Mouse (Mus musculus) testis, postnatal 14 days (tissue): ENCODE measurements around the gene Isg15.

Source experiments
- DNase-seq: peaks from one replicate; pipeline ENCODE4 v3.0.0; 2021; ENCODE audit warnings: low spot score

The Isg15 gene

DNA sequence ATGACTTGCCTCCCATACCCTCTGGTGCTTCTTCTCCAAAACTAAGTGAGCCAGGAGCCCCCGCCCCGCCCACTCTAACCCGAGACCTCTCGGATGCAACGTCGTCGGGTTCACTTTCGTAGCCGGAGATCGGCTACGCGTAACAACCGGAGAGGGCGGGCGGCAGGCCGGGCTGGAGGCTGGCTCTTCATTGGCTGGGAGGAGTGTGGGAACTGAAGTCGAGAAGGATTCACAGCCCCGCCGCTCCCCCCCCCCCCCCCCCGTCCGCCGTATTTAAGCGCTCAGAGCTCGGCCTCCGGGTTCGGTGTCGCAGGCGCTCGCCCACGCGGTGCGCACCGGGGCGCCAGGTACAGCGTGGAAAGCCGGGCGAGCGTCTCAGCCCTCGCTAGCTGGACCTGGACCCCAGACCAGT is 2.4 kb upstream of the Isg15 start, which contains the start of gene AW011738:
TSS of gene AW011738 (plus strand) at position 304 of the 412 bp plus-strand sequence.
- DNase-seq, result no peak

DNA sequence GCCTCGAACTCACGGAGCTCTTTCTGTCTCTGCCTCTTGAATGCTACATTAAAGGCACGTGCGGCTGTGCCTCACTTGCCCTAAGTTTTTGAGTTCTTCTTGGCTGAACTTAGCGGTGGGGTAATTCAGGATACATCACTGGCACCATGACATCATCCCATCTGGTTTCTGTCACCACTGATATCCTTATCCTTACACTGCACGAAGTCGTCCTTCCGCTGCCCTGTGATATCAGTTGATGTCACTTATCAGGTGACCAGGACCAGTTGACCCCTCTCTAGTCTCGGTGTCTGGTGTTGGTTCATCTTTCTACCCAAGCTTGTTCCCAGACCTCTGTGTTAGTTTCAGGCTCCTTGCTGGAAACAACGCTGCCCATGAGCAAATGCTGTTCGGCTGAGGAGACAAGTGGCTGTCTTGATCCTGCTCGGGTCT is 1.9 kb upstream of the Isg15 start:
- no peak for DNase-seq

DNA sequence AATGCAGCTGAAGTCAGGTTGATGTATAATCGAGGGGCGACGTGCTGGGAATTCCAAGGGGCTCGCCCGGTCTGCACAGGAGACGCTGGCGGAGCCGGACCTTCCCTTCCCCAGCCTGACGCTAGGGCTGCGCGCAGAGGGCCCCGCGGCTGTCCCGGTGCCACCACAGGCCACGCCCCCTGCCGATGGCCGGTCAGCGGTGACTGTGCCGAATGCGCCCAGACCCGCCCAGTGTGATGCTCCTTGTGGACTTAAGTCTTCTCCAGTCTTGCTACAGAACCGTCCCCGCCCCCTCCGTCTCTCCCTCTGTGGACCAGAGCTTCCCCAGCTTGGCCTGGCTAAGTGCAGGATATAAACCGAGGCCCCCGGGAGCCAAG is 2.8 kb downstream of the Isg15 start:
- DNase-seq, result peak; percentile 76

DNA sequence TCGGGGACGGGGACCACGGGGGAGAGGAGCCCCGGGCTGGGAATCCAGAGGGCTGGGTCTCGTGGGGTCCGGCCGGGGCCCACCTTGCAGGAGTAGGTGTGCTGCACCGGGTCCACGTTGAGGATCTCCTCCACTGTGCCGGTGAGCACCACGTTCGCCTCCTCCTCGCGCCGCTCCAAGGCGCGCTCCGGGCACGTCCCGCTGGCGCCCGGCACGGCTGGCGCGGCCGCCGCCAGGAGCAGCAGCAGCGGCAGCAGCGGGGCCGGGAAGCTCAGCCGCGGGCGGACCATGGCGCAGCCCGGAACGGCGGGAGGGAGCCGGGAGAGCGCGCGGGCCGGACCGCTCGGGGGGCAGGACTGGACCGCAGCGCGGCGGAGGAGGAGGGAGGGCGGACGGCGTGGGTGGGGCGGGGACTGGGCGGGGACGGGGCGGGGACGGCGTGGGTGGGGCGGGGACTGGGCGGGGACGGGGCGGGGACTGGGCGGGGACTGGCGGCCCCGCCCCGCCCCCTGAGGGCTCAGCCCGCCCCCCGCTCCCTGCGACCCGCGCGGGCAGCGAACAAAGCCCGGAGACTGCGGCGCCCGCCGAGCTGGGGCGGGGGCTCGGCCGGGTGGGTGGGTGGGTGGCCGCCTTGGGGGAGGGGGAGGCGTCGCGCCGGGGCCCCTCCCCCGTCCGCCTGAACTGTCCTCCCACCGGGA is 3.3 kb downstream of the Isg15 start, which contains the start of gene Agrn:
TSS of gene Agrn (minus strand) at position 358 of the 698 bp plus-strand sequence.
- DNase-seq, result peak; percentile 79

DNA sequence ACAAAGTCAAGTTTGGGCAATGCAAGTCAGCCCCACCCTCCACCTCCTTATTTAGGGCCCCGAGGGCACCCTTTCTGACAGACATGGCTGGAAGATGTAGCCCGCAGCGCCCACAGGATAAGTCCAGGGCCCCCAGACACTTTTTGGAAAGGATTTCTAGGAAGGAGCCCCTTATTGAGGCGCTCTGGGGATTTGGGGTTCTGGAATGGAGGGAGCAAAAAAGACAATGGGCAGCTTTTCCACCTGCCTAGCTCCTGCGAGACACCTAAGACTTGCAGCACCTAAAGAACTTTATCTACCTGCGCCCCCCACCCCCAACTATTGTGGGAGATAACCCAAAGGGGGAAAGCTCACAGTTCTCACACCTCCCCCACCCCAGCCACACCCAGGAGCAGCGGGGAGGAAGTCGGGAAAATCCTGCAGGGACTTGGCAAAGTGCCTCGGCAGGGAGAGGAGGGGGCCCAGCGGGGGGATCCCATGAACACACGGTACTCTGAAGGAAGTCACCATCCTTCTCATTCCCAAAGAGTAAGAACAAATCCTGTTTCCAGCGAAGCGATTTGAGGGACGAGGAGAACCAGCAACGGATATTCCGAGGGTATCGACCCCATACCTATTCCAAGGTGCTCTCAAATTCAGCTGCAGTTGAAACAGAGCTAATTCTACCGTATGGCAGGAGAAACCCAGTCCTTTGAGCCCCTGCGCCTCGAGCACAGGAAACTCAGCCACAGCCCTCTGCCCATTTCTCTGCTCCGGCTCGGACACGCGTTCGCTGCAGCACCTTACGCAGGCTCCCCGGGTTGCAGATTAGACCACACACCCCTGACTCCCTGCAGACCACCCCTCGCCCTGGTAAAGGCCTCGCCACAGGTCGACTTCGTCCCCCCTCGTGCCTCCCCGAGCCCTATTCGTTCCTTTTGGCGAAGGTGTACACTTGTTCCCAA is 4.4 kb downstream of the Isg15 start:
- peak; percentile 42 for DNase-seq

DNA sequence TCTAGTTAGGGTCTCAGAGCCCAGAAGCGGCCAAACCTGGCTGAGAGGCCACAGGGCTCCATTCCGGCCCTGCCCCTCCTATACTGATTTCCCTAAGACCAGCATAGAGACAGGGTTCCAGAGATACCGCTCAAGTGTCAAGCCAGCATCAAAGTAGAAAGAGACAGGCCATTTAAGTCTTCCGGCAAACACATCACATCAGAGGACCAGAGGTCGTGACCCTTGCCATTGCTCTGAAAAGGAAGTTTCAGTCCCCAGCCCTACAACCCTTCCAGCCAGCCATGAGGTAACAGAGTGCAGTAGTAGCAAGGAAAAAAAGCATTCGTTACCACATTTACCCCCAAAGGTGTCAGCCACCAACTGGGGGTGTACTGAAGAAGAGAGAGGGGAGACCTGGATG is 6.3 kb downstream of the Isg15 start:
- DNase-seq, result no peak

DNA sequence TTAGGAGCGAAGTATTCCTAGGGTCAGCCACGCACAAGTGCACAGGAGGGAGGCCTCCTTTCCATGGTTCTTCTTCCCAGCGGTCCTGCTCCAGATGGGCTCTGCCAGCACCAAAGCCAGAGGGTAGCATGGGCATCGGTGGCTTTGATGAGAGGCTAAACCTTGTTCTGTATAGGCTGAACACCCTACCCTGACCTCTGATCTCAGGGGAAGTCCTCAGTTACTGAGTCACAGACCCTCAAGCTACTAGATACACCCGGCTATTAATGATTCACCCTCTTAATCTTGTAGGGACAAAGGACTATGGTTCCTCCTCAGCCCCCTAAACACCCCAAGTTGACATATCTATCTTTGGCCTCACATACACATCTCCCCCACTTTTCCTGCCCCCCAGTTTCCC is 6.7 kb downstream of the Isg15 start:
- no peak for DNase-seq

DNA sequence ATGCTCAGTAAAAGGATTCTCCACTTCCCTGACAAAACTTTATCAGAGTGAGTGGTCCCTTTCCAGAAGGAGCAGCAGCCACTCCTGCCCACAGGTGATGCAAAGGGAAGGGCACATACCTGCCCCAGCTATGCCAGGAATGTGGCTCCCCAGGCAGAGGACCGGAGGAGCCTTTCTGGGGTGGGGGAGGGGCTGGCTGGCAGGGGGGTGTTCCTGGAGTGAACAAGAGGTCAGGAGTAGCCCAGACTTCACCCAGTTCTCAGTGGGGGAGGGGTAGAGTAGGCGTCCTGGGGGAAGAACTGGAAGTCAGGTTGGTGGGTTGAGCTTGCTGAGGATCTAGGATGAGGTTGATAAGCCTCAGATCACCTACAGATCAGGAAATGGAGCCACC is 7.4 kb downstream of the Isg15 start:
- no peak for DNase-seq

DNA sequence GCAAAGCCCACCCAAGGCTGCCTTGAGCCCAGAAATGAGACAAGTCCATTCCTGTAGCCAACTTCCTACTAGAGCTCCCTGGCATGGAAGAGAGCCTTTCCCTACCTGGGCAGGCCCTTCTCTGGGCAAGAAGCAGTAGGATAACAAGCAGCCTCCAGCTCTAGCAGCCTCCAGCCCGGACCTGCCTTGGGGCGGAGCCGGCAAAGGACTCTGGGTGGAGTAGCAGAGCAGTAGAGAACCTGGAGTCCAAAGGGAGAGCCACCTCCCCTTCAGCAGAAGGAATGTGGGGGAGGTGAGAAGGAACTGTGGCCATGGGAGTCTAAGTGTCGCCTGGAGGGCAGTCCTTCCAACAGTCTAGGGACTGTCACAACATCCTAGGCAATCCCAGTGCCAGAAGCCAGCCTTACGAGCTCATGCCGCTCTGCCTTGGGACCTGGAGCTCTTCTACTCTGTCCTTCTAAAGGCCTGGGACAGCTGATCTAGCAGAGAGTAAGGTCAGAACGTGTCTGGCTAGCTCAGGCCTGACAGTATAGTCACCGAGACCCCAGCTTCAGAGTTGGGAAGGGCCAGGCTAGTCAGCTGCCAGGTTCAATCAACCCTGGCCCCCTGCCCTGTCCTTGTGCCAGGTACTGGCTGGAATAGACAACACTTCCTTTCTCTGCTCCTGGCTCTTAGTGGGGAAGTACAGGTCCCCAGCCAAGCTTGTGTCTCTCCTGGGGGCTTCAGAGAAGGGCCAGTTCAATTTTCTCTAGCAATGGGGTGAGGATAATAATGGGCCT is 8.0 kb downstream of the Isg15 start:
- no peak for DNase-seq

DNA sequence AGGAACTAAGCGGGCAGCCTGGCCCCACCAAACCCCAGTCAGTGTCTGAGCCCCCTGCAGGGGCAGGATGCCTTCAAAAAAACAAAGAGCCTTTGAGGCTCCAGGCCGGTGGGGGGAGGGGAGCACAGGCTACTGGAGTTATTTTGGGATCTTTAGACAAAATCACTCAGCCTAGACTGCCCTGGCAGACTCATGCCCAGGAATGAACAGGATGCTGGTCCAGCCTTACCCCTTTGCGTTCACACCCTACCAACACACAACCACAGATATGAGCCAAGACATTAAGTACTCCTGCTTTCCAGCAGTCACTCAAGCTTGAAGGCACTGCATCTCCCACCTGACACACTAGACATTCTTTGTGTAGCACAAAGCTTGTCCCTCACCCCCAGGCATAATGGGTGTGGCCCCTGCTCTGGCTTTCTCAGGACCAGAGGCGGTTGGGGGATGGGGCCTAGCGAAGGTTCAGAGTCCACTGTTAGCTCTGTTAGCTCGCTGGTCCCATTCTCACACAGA is 11.8 kb downstream of the Isg15 start:
- DNase-seq, result no peak

DNA sequence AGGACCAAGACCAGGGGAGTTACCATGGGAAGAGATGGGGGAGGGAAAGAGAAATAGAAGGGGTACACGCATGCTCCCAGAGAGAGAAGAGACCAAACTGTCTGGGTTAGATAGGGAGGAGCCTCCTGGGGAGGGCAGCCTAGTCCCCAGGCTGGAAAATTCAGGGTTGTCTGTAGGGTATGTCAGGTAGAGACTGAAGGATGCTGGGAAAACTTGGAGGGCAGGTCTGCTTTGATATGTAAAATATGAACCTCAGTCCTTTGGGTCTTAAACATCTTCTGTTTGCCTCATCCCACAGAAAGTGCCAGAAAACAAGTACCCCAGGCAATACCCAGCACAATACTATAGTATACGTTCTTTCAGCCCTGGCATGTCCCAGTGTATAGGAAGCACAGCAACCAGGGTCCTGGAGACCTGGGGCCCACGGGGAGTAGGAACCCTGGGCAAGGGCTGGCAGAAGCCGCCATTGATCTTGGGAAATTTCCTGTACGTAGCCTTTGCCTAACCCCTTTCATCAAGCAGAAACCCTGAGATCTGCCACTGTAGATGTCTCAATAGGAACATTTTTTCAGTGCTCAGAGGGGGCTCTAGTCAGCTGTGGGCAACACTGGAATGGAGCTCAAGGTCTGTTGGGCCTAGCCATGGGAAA is 12.3 kb downstream of the Isg15 start:
- no peak for DNase-seq

DNA sequence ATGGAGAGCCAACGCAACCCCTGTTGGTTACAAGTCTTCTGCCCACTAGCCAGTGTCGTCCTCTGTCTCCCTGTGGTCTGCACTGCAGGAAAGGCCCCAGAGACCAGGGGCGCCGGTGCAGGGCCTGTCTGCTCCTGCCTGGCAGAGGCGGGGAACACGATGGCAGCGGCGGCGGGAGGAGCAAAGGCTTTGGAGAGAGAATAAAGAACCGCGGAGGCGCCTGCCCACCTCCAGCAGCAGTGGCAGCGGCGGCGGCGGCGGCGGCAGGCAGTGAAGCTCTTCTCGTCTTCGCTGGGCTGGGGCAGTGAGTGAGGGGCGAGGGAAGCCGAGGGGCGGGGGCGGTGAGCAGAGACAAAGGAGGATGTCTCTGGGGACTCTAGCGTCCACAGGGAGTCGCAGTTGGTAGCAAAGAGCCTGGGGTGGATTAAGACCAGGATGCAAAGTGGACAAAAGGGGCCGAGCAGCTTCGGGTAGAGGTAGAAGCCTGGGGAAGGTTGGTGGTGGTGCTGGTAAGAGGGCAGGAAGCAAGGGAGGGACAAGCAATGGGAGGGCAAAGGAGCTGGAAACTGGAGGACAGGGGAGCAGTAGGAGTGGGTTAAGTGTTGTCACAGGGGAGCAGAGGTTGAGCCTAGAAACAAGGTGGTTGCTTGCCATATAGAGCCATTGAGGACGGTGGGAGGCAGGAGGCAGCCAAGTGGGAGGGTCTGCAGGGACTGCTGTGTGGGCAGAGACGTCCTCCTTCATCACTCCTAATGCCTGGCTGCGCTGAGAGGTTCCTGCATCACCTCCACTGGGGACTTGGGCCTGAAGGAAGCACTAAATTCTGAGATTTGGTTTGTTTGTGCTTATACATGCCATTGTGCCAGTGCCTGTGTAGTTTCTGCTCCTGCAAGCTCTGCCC is 14.4 kb downstream of the Isg15 start:
- DNase-seq, result no peak

DNA sequence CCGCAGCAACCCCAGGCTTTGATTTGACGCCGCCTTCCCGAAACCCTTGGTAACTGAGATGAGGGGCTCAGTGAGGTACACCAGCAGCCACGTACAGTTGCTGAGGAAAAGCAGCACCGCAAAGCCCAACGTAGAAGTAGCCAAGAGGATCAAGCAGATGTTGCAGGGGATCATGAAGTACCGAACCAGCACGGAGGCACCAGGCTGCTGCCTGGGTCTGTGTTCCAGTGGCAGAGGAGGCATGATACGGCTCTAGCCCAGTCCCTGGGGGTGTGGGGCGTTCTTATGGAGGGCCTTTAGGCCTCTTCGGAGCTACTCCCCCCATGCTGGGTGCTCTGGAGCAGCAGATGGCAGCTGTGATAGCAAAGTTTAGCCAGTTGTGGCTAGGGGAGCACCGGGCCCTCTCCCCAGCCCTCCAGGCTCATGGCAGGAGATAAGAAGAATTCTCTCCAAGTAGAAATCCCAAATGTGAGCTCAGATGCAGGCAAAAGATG is 15.1 kb downstream of the Isg15 start:
- DNase-seq, result no peak

DNA sequence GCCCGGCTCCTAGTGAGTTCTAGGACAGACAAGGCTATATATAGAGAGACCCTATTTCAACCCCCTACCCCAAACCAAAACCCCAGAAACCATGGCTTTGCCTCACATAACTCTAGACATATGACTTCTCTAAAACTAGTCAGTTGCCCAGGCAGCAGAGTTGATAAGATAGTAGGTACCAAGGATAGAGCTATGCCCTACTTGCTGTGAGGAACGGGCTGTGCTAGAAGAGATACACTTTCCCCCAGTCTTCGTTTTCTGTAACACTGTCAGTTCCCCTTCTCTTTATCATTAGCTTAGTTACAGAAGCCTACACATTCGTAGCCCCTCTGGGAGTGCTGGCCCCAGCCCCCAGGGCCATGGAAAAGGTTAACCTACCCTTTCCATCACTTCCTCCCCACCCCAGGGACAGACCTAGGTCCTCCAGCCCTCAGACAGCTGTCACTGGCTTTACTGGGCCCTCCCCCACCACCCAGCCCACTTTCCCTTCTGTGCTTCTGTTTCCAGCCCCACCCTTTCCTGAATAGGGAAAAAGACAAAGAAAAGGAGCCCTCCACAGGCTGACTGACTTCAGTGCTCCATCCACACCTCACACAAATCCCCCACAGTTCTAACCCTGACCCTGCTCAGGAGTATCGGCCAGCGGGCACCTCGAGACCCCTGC is 16.2 kb downstream of the Isg15 start:
- DNase-seq, result no peak

DNA sequence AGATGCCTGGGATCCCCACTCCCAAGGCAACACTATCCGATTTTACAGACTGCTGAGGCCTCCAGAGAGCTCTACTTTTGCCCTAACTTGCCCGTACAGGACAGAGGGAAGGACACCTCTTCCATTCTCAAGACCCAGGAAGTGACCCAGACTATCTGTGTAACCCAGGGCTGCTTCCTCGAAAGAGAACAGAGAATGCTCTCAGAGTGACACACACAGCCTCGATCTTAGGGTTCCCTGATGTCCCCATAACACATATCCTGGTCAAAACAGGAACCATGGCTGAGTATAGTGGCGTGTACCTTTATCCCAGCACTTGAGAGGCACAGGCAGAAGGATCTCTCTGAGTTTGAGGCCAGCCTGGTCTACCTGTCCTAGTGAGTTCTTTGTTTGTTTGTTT is 16.9 kb downstream of the Isg15 start:
- DNase-seq, result no peak

DNA sequence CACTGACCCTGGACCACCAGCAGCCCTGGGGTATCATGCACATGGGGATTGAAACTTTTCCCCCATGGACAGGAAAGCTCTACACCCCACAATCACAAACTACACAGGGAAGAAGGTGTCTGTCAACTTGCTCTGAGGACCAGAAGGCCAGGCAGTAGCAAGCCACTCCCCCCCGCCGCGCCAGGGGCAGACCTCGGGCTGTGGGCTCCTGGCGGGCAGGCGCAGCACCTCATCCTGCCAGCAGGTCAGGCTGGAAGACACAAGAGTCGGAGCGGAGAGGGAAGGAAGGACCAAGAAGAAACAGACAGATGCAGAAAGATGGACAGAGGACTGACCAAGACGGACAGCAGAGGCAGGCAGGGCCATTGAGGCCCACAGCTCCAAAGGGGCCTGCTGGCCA is 23.0 kb downstream of the Isg15 start:
- DNase-seq, result no peak

DNA sequence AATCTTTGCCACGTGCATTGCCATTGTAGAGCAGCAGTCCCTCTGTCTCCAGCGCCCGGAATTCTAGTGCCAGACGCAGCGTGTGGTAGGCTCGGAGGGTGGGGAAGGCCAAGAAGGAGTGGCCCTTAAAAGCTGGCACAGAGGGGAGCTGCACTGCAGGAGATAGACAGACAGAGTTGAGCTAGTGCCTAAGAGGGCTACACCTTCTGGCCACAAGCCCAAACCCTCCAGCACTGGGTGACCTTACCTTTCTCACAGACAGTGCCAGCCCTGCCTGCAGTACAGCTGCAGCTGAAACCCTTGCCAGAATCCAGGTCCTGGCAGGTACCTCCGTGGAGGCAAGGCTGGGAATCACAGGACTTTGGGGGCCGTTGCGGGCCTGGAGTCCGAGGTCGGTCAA is 28.8 kb downstream of the Isg15 start:
- no peak for DNase-seq

DNA sequence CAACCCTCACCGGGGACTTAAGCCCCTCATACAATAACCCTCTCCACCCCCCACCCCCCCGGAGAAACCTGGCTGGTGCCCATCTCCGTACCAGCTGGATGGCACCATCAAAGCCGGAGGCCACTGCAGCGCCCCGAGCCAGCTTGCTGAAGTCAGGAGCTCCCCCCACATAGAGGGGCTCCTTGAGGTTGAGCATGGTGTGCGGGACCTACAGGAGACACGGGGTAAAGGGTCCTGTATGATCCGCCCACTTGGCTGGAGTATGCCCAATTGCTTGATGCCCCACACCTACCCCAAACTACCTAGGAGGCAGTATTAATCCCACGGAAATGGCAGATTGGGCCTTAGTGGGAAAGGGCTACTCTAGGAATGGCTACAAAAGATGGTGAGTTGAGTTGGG is 31.5 kb downstream of the Isg15 start:
- no peak for DNase-seq

DNA sequence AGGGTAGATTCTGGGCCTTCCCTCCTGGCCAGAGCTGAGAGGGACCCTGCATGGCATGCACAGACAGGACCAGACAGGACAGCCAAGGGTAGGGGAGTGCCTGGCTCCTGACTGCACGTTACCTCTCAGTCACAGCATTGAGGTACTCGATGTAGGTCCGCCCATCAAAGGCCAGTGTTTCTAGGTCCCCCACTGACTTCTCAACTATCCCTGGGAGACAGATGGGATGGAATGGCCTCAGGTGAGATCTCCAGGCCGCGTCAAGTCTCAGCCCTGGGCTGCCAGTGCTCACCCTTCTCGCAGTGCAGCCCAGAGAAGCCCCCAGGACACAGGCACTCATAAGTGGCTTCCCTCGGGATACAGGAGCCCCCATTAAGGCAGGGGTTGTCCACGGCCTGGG is 32.0 kb downstream of the Isg15 start:
- DNase-seq, result no peak

DNA sequence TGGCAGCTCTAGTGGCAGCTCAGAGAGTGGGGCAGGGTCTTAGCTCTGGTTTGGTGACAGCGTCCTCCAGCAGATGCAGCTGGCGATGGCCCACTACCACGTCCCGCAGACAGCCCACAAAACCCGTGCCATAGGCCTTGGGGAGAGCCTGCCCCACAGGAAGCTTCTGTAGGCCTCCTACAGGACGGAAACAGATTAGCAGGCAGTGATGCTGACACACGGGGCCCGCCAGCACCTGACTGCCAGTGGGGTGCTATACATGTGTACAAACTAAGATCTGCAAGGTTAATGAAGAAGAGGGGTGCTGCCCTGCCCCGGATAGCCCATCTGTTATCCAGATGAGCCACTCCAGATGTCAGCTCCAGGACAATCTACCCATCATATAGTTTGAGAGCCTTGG is 34.1 kb downstream of the Isg15 start:
- DNase-seq, result no peak
